Mouse (Mus musculus) layer of hippocampus, postnatal 25 days (tissue): Measurements from ENCODE around the gene Hivep2. TPM values are rescaled to one million over a fixed set of nuclear protein-coding genes. Genes with fewer than 3 reads are reported as not detected.

ENCODE experiments used
- DNase-seq, 2 experiments: peaks; one replicate each; pipeline ENCODE4 v3.0.0; 2022; ENCODE audit warnings: mixed read lengths in 2 of 2, low spot score in 1 of 2; ENCODE audit errors: extremely low spot score in 1 of 2
- total RNA-seq, 2 experiments: library from RNA; stranded (reverse); gene quantifications; 2 replicates each; pipeline ENCODE4 v1.2.3; 2021

The Hivep2 gene
- total RNA-seq, 2 experiments from 2014 or later = 202 to 236 TPM

GRCm38 (mm10) chr10:13970321-13970720, 4.4 kb downstream of the Hivep2 start:
- DNase-seq = no peak

GRCm38 (mm10) chr10:13971268-13971667, 5.4 kb downstream of the Hivep2 start:
- DNase-seq = no peak

DNA sequence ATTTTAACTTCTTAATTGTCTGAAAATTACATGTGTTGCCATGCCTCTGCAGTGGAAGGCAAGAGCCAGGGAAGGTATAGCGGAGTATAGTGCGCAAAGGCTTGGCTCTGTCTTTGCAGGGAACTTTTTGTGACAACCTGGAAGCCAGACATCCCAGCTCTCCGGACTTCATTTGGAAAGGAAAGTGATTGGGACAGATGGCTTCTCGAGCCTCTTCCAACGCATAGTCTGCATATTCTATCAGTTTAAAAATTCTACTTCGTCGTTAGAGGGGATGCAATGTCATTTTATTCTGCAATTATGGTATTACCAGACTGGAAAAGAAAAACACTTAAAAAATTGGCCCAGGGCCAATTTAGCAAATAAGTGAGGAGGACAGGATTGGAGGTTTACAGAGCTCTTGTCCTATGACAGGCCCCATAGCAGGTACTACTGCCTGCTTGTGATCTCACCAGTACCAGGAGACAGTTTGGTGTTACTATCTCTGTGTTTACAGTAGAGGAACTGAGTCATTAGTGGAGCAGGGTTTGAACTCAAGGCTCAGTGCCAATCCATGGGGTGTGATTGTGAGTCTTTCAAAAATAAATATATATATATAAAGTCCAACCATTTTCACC, 7.8 kb downstream of the Hivep2 start:
- no peak for DNase-seq

DNA sequence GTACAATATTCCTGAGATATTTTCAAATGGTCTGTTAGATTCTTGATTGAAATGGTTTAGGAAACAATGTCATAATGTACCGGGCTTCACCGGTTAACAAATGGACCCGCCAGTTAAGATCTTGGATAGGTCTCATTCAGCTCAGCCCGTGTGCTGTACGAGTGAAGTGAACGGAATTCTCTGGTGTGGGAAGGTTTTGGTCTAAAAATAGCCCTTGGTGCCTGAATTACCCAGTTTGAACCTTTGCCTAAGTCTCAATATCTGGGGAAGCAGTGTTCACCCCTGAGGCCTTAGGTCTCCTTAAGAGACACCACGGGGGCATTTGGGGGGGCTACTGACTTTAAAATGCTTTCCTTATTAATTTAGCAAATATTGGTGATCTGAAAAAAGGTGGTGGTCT, 8.6 kb downstream of the Hivep2 start:
- no peak for DNase-seq

GRCm38 (mm10) chr10:13975861-13976260, 10.0 kb downstream of the Hivep2 start:
- no peak for DNase-seq

DNA sequence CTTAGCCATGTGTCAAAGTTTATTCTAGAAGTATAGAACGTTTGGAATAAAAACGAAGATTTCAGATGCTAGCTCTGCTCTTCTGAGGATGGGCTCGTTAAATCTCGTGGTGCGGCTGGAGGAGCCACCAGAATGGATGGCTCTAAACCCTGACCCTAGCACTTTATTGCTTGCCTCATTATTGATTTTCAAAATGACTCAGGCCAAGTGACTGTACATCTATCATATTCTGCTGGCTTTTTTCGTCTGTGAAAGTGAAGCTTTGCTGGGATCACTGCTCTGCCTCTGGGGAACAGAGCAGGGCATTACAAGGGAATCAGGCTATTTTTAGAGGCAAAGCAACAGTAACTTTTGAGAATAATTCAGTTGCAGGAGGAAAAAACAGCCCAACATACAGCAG, 10.4 kb downstream of the Hivep2 start:
- no peak for DNase-seq

DNA sequence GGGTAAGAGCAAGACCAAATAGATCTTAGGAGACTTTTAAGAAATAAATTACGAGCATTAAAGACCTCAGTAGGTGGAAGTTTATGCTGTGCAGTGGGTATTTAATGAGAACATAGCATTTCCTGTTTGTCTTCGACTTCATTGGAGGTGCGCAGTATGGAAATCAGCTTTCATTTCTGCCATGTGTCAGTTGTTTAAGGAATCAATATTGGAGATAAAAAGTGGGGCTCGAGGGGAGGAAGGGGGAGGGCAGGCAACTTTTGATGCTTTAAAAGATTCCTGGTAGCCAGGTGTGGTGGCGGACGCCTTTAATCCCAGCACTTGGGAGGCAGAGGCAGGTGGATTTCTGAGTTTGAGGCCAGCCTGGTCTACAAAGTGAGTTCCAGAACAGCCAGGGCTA, 16.4 kb downstream of the Hivep2 start:
- no peak for DNase-seq

DNA sequence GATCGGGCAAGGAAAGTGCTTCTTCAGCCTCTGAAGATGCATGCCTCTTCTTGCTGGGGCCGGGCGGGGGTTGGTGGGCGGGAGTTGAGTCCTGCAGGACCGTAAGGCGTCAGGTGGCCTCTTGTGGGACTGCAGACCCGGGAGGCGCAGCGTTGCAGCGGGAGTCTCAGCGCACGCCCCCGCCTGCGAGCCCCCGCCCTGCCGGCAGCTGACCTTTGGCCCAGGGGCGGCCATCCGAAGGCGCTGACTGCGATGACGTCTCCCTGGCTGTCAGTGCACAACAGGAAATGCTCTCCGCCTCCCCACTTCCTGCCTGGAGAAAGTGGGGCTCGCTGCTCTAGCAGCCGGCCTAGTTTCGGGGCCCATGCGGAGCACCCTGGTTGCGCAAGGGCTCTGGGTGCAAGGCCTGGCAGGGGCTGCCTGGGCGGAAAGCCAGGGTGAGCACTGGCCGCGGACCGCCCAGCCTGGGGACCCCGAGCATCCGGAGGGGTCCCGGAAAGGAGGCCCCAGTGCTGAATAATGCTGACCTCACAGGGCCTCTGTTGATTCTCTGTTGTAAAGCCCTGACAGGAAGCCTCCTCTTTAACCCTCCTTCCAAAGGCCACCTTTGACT, 17.0 kb downstream of the Hivep2 start:
- DNase-seq = peak; percentile 42 to 47

GRCm38 (mm10) chr10:13983631-13984030, 17.8 kb downstream of the Hivep2 start:
- DNase-seq = no peak

GRCm38 (mm10) chr10:13984233-13984632, 18.4 kb downstream of the Hivep2 start:
- DNase-seq = no peak

- no peak for DNase-seq
These were observed 20.7 kb downstream of the Hivep2 start for GRCm38 (mm10) chr10:13986539-13986938.

DNA sequence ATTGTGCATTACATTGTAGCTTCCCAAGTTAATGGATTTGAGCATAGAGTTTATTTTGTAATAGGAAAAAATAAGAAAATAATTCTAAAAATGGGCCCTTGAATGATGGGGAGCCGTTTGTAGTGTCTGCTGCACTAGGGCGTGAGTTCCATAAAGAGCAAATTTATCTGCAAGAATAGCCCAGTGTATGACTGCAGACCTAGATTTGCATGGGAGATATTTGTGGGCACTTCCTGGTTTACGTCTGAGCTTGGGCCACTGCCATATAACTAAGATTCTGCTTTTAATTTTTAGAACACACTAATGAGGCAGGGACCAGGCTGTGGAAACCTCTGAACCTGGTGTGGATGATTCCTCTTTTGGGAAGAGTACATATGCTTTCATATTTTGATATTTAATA, 21.5 kb downstream of the Hivep2 start:
- no peak for DNase-seq

GRCm38 (mm10) chr10:13988280-13988679, 22.4 kb downstream of the Hivep2 start:
- no peak for DNase-seq

DNA sequence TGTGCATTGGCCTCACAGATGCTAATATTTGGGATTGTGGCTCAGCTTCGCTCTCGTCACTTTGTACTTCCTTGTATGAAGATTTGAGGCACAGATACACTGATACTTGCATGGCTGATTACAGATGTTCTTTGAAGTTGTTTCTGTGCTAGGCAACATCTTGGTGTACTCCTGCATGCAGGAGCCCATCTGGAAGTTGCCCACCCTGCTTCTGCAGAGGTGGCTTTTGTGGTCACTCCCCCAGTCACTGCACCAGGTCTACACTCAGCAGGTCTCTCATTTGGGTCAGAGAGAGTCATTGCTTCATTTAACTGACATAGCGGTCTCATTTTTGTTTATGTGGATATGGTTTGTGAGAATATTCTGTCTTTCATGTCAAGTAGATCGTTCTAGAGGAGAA, 22.9 kb downstream of the Hivep2 start:
- no peak for DNase-seq

DNA sequence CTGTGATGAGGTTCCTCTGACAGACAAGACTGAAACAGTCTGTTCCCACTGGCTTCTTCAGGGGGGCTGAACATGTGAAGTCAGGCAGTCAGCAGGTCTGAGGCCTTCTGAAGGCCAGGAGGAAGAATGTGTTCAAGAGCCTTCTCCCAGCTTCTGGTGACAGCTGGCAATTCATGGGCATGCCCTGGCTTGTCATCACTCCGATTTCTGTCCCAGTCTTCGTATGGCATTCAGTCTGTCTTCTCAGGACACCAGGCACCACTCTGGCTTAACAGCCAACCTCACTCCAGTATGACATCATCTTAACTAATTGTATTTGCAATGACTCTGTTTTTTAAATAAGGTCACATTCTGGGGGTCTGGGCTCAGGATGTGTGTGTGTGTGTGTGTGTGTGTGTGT, 25.0 kb downstream of the Hivep2 start:
- no peak for DNase-seq

- DNase-seq = no peak
These were observed 27.5 kb downstream of the Hivep2 start for GRCm38 (mm10) chr10:13993411-13993810.

DNA sequence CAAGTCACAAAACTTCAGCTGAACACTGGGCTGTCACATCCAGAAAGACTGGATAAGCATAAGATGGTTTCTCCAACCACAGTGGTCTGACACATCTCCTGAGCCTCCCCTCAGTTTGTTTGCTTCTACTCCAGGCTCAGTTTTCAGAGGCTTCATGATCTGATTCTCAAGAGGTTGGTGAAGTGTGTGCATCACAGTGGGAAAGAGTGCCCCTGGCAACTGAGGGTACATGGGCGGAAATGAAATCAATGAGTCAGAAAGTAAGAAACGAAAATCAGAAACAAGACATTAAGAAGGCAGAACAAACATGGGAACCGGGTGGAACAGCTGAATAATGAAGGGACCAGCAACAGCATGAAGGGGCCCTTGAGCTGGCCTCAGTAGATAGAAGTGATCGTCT, 31.5 kb downstream of the Hivep2 start:
- DNase-seq = no peak

DNA sequence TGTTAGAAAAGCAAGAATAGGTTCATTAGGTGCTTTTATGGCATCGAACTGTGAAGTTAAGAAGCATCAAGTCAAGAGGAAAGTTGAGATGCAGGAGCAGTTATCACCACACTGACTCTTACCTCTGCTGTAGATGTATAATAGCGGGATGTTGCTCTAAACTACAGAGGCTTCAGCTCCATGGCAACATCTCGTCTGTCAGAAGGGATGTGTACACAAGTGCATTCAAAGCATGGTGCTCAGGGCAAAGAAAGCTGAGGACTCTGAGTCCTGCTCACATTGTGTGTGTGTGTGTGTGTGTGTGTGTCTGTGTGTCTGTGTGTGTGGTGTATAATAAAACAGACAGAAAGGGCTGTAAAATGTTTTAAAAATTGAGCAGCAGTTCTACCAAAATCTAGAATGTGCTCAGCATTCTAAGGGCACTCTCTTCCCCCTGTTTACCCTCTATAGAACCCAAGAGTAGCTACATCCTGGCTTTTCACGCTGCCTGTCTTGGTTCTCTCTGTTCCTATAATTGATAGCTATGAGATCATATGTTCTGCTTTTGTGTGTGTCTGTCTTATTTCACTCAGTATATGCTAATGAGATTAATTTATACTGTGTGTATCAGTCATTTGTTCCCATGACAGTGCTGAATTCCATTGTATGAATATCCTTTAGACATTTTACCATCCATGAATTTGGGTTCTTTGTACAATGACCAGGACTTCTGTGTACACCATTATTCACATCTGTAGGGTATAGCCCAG, 39.1 kb downstream of the Hivep2 start:
- DNase-seq = no peak

- no peak for DNase-seq
These were observed 43.8 kb downstream of the Hivep2 start for GRCm38 (mm10) chr10:14009721-14010120.

DNA sequence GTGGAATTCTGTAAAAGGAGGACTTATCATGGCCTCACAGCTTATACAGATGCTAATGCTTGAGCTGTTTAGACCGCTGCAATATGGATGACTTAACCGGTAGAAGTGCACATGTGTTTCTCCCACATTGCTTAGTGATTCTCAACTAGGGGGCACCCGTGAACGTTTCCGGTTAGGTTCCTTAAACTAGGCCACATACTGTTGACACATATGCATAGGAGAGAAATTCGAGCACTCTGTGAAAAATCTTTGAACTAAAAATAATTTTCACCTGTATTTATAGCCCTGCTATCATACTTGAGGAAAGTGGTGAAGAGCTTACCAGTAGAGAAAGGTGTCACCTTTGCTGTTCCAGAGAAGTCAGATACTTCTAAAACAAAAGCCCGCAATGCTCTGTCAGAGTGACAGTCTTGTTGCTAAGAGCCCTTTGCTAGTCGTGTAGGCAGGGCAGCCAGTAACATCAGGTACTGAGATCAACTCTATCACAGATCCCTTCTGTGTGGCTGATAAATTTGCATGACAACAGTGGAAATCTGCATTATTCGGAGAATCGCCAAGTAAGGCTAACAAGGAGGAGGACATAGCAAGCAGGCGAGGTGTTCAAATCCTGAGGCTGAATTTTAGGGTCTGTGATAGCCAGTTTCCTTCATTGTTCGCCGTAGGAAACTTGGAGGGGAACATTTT, 50.6 kb downstream of the Hivep2 start:
- DNase-seq = no peak

DNA sequence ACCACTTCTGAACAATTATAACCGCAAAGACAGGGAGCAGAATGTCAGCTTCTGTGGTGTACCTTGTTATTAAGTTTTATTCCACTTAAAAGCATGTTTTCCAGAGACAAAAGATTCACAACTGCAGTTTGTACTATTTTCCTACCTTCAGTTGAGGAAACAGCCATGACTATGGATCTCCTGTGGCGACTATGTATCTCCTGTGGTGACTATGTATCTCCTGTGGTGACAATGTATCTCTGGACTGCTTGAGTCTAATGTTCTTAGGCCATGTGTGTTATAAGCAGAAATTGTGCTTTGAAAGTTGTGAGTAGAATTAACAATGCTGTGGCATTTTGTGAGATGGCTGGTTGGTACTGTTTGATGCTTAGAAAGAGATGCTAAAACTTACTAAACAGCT, 51.5 kb downstream of the Hivep2 start:
- DNase-seq = no peak
